Mouse (Mus musculus): ENCODE measurements around the gene Slc25a26. TPM values are rescaled to one million over a fixed set of nuclear protein-coding genes. Genes with fewer than 3 reads are reported as not detected.

The Slc25a26 gene
- 9.1 and 10.0 TPM in 2 replicates for polyA plus RNA-seq (2012; rRNA removed)

DNA sequence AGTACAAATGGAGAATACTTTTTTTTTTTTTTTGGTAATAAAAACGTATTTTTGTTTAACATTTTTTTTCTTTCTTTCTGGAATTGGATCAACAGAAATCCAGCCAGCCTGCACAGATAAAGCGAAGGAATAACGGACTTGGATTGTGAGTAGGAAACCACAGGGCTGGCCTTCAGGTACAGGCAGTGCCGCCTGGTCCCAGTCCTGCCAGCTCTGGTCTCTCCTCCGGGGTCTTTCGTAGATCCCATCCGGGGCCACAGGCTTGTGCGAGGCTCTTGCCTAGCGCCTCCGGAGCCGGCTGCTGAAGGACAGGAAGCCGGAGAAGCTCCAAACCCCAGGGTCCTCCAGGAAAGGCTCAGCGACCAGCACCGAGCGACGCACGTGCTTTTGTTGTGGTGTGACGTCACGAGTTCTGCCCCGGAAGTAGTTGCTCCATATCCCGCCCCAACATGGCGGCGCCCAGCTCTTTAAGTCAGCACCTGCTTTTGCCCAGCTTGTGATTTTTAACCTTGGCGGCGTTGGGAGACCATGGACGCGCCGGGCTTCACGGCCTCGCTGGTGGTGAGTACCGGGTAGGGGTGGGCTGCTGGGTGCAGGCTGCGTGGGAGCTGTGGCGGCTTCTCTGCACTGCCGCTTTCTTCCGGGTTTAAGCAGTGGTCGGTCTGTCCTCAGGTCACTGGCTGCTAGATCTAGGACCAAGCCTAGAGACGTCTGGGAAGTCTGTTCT lies at the start of gene Slc25a26:
Gene Slc25a26 (plus strand): TSS at position 435 of the 727 bp plus-strand sequence.
- peak; percentile 97 for DNase-seq (ENCODE audit: low read depth)
- TF ChIP-seq CTCF (IDR thresholded peaks at IDR 0.05; ENCODE audit: borderline replicate concordance, extremely low read depth, insufficient read depth, insufficient read length) (no peak), POLR2A (IDR thresholded peaks at IDR 0.05; ENCODE audit: borderline replicate concordance, extremely low read depth, insufficient read depth, insufficient read length, poor library complexity, severe bottlenecking) (no peak)

DNA sequence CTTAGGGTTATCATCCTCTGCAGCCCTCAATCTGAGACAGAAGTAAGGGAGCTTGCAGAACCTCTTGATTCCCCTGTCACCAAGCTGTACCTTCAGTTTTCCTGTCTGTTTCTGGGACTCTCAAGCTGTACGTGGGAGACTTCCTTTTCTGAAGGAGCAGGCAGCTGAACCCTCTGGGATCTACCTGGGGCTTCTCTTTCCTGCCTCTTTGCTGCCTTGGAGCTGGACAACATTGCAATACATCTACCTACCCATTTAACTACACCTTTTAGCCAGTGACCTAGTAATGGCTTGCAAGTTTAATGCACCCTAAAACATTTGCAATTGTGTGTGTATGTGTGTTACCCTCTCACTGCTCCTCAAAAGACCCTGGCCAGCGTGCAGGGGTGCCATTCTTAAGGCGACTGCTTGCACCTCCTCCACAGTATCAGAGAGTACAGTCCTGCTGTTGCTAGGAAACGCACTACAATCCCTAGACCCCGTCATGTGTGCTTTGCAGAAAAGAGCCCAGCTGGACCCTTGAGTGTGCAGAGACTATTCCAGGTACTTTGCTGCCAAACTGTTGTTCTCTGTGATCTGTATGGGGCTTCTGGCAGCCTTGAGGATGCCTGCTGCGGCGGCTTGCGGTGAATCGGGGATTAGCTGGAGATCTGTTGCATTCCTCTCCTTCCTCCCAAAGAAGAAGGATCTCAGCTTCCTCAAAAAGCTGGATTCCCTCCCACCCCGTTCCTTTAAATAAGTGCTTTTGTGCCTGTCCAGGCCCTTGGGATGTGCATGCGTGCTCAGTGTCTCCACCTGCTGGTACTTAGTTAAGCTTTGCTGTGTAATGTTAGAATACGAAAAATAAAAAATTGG lies 35.9 kb upstream of the Slc25a26 start:
- no peak for TF ChIP-seq POLR2A (IDR thresholded peaks at IDR 0.05; ENCODE audit: borderline replicate concordance, extremely low read depth, insufficient read depth, insufficient read length, poor library complexity, severe bottlenecking)
- TF ChIP-seq CTCF (IDR thresholded peaks at IDR 0.05; ENCODE audit: borderline replicate concordance, extremely low read depth, insufficient read depth, insufficient read length): peak; percentile 76
- DNase-seq (ENCODE audit: low read depth): peak; percentile 94

DNA sequence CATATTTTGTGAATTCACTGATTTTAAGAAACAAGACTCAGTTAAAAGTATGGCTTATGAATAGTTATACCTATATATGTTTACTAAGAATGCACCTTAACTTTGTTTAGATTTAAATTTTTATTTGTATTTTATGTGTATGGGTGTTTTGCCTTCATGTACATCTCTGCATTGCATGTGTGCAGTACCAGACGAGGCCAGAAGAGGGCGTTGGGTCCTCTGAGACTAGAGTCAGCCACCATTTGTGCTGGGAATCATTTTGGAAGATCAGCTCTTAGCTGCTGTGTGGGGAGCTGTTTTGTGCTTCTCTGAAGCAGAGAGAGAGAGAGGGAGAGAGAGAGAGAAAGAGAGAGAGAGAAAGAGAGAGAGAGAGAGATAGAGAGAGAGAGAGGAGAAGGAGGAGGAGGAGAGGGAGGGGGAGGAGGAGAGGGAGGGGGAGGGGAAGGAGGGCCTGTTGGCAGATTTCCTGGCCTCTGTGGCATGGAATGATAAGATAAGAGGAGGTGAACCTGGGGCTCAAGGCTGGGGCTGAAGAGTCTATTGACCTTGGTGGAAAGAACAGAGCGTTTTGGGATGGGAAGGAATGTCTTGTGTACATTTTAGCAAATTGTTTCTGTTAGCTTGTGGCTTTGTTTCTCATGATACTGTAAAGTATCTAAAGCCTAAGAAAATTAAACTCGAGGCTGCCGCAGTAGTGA lies 33.5 kb upstream of the Slc25a26 start:
- peak; percentile 47; the same call in 1 of the 2 replicates for TF ChIP-seq CTCF (IDR thresholded peaks at IDR 0.05; ENCODE audit: borderline replicate concordance, extremely low read depth, insufficient read depth, insufficient read length)
- no peak for TF ChIP-seq POLR2A (IDR thresholded peaks at IDR 0.05; ENCODE audit: borderline replicate concordance, extremely low read depth, insufficient read depth, insufficient read length, poor library complexity, severe bottlenecking)

DNA sequence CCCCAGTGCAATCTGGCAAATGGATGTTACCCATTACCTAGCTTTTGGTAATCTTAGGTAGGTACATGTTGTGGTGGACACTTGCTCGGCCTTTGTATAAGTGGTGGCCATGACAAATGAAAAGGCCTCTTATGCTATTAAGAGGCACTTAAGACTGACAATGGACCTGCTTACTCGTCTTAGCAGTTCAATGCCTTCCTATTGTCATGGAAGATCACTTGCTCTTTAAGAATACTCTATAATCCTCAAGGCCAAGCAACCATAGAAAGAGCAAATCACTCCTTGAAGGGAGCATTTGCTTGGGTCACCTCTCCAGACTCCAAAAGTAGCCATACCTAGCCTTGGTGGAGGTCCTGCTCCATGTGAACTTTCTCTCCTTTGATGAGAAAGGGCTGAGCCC lies 7.4 kb upstream of the Slc25a26 start:
- no peak for TF ChIP-seq CTCF (IDR thresholded peaks at IDR 0.05; ENCODE audit: borderline replicate concordance, extremely low read depth, insufficient read depth, insufficient read length)
- TF ChIP-seq POLR2A (IDR thresholded peaks at IDR 0.05; ENCODE audit: borderline replicate concordance, extremely low read depth, insufficient read depth, insufficient read length, poor library complexity, severe bottlenecking): no peak
- DNase-seq (ENCODE audit: low read depth): no peak

More for the DNA sequence above, 33.5 kb upstream of the Slc25a26 start:
- no peak for DNase-seq (ENCODE audit: low read depth)

DNA sequence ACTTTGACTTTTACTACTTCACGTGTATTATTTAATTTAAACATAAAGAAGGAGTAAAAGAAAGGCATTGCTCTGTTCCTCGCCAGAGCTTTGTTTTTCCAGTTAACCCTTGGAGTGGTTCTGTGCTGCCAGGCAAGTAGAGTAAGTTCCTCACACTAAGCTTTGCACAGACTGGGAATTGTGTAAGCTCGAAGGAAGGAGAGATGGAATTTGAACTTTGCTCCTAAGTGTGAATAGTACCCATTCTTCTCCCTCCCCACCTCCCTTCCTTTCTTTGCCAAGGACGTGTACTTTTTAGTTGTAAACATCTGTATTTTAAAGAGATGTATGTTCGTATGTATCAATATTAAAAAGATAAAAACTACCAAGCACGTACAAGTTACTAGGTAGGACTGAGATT lies 3.8 kb downstream of the Slc25a26 start:
- no peak for DNase-seq (ENCODE audit: low read depth)
- TF ChIP-seq CTCF (IDR thresholded peaks at IDR 0.05; ENCODE audit: borderline replicate concordance, extremely low read depth, insufficient read depth, insufficient read length) (no peak), POLR2A (IDR thresholded peaks at IDR 0.05; ENCODE audit: borderline replicate concordance, extremely low read depth, insufficient read depth, insufficient read length, poor library complexity, severe bottlenecking) (no peak)

DNA sequence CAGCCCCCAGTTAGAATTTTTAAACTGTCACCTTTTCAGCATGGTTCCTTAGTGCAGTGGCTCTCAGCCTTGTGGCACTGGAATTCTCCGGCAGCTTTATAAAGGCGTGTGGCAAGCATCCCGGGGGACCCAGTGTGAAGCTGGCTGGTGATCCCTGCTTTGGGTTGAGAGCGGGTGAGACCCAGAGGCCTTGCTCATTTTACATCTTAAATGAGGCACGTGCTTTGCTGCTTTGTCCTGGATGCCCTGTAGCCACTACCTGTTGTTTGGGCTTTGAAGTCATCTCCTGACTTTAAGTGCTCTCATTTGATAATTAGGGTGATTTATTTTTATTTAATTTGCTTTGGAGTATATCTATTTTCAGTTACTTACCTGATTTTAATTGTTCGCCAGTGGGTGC lies 7.8 kb downstream of the Slc25a26 start:
- TF ChIP-seq CTCF (IDR thresholded peaks at IDR 0.05; ENCODE audit: borderline replicate concordance, extremely low read depth, insufficient read depth, insufficient read length) (no peak), POLR2A (IDR thresholded peaks at IDR 0.05; ENCODE audit: borderline replicate concordance, extremely low read depth, insufficient read depth, insufficient read length, poor library complexity, severe bottlenecking) (no peak)
- no peak for DNase-seq (ENCODE audit: low read depth)

DNA sequence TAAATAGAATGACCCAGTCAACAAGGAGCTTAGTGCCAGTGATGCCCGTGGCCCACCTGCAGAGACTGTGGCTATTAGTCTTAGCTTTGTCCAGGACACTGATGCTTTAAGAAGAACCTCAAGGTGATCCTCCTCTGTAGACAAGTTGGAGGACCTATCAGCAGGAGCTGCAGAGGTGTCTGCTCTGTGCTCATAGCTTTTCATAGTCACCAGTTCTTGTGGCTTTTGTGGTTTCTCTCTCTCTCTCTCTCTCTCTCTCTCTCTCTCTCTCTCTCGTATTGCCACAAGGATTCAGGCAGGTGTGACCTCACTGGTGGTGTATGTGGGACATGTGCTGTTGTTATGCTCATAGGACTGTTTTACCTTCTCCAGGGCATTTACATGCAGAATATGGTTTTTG lies 8.7 kb downstream of the Slc25a26 start:
- TF ChIP-seq CTCF (IDR thresholded peaks at IDR 0.05; ENCODE audit: borderline replicate concordance, extremely low read depth, insufficient read depth, insufficient read length) (no peak), POLR2A (IDR thresholded peaks at IDR 0.05; ENCODE audit: borderline replicate concordance, extremely low read depth, insufficient read depth, insufficient read length, poor library complexity, severe bottlenecking) (no peak)
- no peak for DNase-seq (ENCODE audit: low read depth)

DNA sequence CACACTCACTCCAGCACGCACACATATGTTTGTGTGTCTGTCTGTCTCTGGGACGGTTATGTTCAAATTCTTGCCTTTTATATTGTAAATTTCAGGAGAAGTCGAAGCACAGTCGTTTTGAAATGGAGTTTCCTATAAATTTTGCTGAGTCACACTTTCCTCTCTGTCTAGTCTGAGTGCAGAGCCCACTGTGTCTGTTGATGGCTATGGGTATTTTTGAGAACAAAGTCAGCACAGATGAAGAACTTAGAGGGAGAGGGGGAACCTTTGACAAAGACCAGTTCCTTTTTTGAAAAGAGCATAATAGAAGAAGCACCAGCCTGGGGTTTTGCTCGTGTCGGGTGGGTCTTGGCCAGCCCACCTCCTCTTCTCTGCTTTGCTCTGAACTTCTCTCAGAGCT lies 9.1 kb downstream of the Slc25a26 start:
- TF ChIP-seq CTCF (IDR thresholded peaks at IDR 0.05; ENCODE audit: borderline replicate concordance, extremely low read depth, insufficient read depth, insufficient read length): no peak
- no peak for TF ChIP-seq POLR2A (IDR thresholded peaks at IDR 0.05; ENCODE audit: borderline replicate concordance, extremely low read depth, insufficient read depth, insufficient read length, poor library complexity, severe bottlenecking)
- DNase-seq (ENCODE audit: low read depth): no peak

DNA sequence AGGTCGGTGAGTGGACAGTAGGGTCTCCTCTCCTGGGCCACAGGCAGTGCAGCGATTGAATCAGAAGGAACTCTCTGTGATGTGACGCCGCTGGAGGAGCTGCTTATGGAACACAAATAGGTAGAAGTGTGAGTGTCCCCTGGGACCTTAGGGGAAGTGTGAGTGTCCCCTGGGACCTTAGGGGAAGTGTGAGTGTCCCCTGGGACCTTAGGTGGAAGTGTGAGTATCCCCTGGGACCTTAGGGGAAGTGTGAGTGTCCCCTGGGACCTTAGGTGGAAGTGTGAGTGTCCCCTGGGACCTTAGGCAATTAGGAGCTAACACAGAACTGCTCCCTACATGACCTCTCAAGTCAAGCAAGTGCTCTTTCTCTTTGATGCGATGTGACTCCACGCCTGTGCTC lies 18.0 kb downstream of the Slc25a26 start:
- TF ChIP-seq CTCF (IDR thresholded peaks at IDR 0.05; ENCODE audit: borderline replicate concordance, extremely low read depth, insufficient read depth, insufficient read length) (no peak), POLR2A (IDR thresholded peaks at IDR 0.05; ENCODE audit: borderline replicate concordance, extremely low read depth, insufficient read depth, insufficient read length, poor library complexity, severe bottlenecking) (no peak)
- no peak for DNase-seq (ENCODE audit: low read depth)

DNA sequence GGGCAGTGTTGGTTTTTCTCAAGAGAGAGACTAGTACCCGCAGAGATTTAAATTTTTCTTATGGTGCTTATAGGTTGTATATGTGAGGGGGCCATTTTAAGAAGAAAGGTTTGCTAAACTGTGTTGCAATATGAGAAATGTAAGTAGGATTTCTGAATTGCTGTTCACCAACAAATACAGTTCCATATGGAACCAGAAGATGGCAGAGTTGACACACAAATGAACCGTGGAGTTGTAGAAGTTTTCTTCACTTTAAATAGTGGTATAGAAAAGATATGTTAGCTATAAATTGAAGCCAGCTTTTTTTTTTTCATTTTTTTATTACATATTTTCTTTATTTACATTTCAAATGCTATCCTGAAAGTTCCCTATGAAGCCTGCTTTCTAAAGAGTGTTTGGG lies 24.2 kb downstream of the Slc25a26 start:
- DNase-seq (ENCODE audit: low read depth): peak; percentile 80
- 0 out of 2 replicates have a peak, but pooled peaks have one; percentile 13 for TF ChIP-seq CTCF (IDR thresholded peaks at IDR 0.05; ENCODE audit: borderline replicate concordance, extremely low read depth, insufficient read depth, insufficient read length)
- TF ChIP-seq POLR2A (IDR thresholded peaks at IDR 0.05; ENCODE audit: borderline replicate concordance, extremely low read depth, insufficient read depth, insufficient read length, poor library complexity, severe bottlenecking): no peak

DNA sequence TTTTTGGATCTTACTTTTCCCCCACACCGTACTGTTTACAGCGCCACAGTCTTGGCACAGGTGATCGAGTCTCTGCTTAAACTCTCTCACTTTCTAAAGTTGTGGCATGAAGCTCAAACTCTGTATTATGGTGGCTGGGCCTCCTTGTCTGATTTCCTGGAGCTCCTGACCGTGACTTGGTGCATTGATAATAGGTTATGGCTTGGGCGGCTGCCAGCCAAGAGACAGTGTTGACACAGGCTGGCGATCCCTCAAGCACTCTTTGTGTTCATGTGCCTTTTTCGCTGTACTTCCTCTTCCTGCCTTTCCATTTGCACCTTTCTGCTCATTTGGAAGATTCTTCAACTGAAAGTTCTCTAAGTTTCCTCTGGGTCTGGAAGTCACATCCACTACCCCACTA lies 30.6 kb downstream of the Slc25a26 start:
- no peak for TF ChIP-seq CTCF (IDR thresholded peaks at IDR 0.05; ENCODE audit: borderline replicate concordance, extremely low read depth, insufficient read depth, insufficient read length)
- no peak for TF ChIP-seq POLR2A (IDR thresholded peaks at IDR 0.05; ENCODE audit: borderline replicate concordance, extremely low read depth, insufficient read depth, insufficient read length, poor library complexity, severe bottlenecking)

More for the DNA sequence above, 30.6 kb downstream of the Slc25a26 start:
- DNase-seq (ENCODE audit: low read depth): no peak
